Mouse (Mus musculus) thymus, adult 2 months (tissue): Measurements from ENCODE around the gene Gm10577.

ENCODE experiments used
- CTCF ChIP-seq: fragments of 200-500 bp; IDR thresholded peaks from 2 replicates; pipeline ENCODE4 v1.5.1; 2012; ENCODE audit warnings: mild to moderate bottlenecking, control low read depth, low read length, moderate library complexity, borderline replicate concordance; ENCODE audit not compliant: control insufficient read depth, poor library complexity, insufficient read depth; ENCODE audit errors: extremely low read depth
- POLR2A ChIP-seq: fragments of 200-500 bp; IDR thresholded peaks from 2 replicates; pipeline ENCODE4 v1.6.1; 2012; ENCODE audit warnings: mild to moderate bottlenecking, low read length, control low read depth, moderate library complexity; ENCODE audit not compliant: control insufficient read depth, poor library complexity, insufficient read depth; ENCODE audit errors: extremely low read depth

DNA sequence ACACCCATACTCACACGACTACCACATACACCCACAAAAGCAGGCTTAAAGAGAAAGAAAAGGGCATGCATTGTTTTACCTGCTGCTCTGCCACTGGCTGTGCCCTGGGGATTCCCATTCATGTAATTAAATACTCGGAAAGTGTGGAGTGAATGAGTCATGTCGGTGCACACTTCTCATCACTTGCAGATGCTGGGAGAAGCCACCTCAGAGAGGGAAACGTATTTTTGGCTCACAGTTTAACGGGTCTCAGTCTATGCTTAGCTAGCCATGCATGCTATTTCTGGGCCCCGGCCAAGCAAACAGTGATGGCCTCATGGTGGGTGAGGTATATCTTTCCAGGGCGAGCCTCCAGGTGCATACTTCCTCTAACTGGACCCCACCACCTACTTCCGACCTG is 21.6 kb downstream of the Gm10577 start:
- TF ChIP-seq POLR2A (no peak), CTCF (no peak)
